Mouse (Mus musculus) neutrophil, adult 5-6 weeks (primary cell): ENCODE measurements around the gene Ltbp3. TPM values are rescaled to one million over a fixed set of nuclear protein-coding genes. Genes with fewer than 3 reads are reported as not detected.
"Not testable (repeated sequence)": the region's sequence is repeated elsewhere in the genome, so short reads cannot be mapped to it uniquely, and the experiment has no call there.

Experiments
- ATAC-seq: fragments of 151-379, 151-347 bp; 2 replicates; pipeline ENCODE4 v1.8.0; 2017; ENCODE audit warnings: mild to moderate bottlenecking, moderate TSS enrichment; ENCODE audit not compliant: insufficient number of reproducible peaks, poor library complexity, low FRiP score, severe bottlenecking; ENCODE audit errors: extremely low read depth
- total RNA-seq: library from RNA; stranded (forward); fragments of 200-1000 nt; gene quantifications from 2 replicates; pipeline ENCODE4 v1.2.3, GENCODE M21; 2017

The Ltbp3 gene
- total RNA-seq, 1 experiment from 2014 or later, result 0.35 TPM

DNA sequence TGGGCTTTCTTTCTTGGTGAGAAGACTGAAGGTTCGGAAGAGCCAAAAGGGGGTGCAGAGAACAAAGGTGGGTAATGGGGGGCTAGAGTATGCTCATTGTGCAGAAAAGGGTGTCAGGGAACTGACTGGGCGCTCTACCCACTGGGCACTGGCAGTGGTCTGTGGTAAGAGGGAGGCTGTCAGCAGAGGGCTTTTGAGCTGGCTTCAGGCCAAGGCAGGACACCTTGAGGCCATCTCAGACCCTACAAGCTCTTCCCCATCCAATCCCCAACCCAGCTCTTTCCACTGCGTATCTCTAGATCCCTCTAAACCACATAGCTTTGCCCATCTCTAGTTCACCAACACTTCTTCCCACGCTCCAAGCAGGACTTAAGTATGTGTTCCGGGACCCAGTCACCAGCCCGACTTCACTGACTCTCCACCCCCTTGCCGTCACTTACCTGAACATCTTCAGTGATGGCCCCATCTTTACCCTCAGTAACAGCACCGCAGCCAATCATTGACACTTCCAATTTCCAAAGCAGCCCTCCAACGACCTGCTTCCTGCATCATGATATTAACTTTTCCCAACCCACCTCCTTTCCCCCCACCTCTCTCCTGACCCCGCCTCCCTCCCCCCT, 44.4 kb downstream of the Ltbp3 start:
- no peak for ATAC-seq

DNA sequence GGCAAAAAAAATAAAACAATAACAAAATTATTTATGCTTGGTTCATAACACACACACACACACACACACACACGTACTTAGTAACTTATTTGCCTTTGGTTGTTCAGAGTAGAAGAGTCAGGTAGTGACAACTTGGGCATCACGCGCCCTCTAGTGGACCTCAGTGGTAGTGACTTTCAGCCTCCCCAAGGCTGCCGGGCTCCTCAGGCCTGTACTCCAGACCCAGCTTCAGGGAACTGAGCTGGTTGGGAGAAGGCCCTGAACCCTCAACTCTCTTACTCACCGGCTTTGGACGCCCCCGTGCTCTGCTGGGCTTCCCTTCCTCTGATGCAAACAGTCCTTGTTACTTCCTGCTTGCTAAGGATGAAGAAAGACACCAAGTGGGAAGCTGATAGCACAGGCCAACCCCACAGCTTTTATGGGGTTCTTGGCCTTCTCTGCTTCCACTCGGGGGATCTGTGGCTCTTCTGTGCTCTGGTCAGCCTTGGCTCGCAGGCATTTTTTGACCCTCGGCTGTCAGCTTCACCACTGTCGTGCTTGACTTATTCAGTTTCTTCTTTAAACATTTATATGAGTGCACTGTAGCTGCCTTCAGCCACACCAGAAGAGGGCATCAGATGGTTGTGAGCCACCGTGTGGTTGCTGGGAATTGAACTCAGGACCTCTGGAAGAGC, 45.9 kb downstream of the Ltbp3 start:
- ATAC-seq, result peak; percentile 84

DNA sequence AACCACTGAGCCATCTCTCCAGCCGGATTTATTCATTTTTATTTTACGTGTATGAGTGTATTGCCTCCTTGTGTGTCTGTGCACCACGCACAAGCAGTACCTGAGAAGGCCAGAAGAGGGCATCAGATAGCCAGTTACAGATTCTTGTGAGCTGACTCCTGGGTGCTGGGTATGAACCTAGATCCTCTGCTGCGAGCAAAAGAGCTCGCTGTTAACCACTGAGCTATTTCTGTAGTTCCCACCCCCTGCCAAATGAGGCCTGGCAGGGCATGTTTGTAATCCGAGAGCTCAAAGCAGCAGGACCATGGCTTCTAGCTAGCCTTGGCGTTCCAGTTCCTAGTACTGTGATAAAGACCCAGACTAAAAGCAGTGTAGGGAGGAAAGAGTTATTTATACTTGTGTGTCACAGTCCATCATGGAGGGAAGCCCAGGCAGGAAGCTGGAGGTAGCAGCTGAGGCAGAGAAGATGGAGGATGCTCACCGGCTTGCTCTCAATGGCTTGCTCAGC, 46.5 kb downstream of the Ltbp3 start:
- ATAC-seq, result peak; percentile 81

DNA sequence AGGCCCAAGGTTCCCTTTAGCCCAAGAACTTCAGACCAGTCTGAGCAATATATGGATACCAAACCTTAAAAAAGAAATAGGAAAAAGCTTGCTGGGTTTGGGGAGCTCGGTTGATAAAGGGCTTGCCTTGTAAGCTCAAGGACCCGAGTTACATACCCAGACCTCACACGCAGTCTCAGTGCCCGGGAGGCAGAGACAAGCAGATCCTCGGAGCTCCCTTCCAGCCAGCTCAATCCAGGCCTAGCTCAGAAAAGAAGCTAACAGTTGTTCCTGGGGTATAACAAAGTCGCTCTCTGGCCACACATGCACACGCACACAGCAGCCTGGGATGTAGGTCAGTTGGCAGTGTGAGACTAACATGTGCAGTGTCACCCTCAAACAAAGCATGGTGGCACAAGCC, 47.2 kb downstream of the Ltbp3 start:
- ATAC-seq, result no peak

DNA sequence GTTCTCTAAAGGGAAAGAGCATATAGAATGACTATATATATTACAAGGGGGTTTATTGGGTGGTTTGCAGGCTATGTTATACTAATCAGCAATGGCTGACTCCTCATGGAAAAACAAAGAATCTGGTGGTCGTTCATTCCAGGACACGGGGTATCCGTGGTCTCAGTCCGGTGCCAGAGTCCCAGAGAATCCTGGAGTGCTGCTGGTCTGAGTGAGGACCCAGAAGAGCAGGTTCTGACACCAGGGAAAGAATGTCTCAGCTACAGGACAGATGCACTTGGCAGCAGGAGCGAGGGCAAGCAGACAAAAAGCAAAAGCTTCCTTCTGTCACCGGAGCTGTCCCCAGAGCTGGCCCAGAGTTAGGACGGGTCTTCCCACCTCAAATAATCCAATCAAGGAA, 47.9 kb downstream of the Ltbp3 start:
- no peak for ATAC-seq

DNA sequence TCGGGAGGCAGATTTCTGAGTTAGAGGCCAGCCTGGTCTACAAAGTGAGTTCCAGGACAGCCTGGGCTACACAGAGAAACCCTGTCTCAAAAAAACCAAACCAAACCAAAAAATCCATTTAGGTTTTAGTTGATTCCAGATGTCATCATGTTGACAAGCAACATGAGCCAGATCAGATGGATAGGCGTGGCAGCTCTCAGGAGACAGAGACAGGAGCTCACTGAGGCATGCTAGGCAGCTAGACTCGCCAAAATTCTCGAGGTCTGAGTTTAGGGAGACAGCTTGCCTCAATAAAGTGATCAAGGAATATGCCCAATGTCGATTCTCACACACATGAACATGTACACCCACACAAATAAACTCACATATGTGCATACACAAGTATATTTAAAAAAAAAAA, 48.4 kb downstream of the Ltbp3 start:
- ATAC-seq, result no peak

DNA sequence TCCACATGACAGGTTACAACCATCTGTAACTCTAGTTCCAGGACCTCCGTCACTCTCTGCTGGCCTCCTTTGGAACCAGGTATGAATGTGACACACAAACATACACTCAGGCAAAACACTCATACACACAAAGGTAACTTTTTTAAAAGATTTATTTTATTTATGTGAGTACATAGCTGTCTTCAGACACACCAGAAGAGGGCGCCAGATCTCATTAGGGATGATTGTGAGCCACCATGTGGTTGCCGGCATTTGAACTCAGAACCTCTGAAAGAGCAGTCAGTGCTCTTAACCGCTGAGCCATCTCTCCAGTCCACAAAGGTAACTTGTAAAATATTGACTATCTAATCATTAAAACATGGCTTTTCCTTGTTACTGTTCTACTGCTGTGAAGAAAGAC, 50.6 kb downstream of the Ltbp3 start:
- no peak for ATAC-seq

DNA sequence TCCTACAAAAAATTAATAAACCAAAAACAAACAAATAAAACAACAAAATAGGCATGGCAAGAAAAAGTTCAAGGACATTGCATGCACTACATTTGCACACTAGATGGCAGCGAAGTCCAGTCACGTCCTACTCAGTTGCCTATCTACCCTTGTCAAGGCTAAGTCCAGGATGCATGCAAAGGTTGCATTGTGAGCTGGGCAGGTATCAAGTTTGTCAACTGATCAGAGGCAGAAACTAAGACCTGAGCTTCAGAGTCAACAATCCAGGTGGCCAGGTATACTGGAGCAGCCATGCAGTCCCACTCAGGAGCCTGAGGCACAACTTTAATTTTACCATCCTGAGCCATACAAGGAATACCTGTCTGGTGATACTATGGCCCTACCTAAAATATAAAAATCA, 52.4 kb downstream of the Ltbp3 start:
- ATAC-seq, result peak; percentile 69; the same call in 1 of the 2 replicates

DNA sequence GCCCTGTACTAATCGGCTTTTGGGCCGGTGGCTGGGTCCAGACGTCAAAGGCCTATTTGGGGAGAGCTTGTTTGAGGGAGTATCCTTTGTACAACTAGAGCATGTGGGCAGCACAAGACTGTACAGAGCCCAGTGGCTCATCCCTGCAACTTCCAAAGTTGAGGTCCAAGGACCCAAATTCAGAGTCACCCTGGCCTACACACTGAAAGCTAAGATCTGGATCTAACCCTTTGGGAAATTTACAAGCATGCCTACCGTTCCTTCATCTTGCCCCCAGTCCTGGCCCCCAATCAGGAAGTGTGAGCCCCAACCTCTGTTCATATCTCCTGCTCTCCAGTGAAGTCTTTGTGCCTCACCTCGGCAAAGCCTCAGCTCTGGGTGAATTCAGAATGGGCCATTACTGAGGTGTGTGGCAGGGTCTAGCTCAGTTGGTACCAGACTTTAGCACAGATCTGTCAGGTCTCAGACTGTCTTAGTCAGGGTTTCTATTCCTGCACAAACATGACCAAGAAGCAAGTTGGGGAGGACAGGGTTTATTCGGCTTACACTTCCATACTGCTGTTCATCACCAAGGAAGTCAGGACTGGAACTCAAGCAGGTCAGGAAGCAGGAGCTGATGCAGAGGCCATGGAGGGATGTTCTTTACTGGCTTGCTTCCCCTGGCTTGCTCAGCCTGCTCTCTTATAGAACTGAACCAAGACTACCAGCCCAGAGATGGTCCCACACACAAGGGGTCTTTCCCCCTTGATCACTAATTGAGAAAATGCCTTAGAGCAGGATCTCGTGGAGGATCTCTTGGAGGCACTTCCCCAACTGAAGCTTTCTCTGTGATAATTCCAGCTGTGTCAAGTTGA, 53.4 kb downstream of the Ltbp3 start:
- not testable (repeated sequence) for ATAC-seq

DNA sequence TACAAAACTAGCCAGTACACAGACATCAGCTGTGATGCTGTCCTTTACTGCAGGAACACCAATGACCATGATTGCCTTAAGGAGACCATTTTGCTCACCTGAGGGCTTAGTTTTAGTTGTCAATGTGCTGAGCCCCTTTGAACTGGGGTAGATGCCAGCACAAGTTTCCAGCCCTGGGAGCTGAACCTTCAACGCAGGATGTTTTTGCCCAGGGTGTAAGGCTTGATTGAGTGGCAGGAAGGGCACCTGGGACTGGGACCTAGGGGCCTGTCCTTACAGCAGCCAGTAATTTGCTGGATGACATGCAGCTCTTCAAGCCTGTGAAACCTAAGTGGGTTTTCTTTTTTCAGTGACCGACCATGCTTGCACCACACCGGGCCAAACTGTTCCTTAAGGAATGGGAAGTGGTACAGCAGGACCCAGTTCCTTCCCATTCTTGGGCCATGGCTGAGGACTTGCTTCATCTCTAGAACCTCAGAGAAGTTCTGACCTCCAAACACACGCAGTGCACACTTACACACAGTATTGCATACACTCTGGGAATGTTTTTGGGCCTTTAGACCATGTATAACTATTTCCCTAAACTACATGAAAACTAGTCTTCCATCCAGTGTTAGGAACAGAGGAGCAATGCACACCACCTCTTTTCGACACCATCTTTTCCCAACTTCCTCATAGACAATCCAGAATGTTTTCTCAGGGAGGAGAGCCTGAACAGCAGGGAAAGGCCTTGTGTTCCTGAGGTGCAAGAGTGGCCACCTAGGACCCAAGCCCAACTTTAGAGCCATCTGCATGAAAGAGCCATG, 54.3 kb downstream of the Ltbp3 start:
- peak; percentile 1; the same call in 1 of the 2 replicates for ATAC-seq

DNA sequence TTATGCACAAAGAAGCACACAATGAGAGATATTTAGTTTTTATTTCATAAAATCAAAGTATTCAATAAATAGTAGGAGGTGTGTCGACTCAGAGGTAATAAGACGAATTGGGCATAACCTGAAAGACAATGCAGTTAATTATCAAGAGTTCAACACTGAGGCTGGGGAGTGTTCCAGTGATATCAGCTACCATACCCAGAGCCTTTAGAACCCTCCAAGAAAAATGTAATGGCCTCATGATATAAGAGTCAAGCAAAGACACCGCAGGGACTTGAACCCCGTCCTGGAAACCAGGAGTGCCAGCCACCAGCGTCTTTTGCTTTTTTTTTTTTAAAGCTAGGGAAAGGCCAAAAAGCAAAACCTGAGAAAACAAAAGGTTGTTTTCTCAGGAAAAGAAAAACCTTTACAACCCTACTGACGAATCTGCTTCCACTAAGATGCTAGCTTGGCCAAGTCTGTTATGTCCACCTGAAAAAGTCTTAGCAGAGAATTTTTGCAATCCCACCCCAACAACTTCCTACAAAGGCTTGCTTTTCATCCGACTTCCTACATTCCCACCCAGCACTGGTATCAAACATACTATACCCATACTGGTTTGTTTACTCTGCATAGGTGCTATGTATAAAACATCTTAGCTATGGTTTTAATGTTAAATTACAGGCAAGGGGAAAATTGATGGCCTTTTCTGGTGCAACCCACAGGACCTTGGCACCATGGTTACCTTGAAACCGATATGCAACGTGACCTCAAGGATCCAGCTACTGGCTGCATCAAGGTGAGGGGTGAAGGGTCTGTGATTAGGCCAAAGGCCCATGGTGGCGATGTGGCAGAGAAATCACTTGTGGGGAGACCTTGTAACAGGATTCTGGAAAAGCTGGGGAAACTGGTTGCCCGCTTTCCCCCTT, 55.2 kb downstream of the Ltbp3 start:
- ATAC-seq, result no peak

DNA sequence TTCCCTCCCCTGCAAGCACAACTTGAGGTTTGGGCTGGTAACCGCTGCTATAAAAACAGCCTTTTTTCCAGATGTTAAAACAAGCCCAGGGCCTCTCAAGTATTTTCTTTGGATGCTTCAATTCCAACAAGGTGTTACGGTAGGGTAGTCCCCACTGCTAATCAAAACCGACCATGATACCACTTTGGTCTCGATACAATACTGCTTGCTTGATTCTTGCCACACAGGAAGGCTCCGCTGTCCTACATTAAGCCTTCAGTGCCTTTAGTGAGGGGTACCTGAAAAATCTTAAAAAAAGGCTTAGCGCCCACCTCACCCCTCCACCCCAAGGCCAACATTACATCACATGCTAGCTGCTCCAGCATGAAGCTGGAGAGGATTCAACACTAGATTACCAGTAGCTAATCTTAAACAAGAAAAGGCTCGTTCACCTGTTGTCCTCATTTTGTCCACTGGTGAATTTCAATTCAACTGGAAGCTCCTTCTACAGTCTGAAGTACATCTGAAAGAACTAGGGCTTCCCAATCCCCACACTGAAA, 55.9 kb downstream of the Ltbp3 start:
- no peak for ATAC-seq

DNA sequence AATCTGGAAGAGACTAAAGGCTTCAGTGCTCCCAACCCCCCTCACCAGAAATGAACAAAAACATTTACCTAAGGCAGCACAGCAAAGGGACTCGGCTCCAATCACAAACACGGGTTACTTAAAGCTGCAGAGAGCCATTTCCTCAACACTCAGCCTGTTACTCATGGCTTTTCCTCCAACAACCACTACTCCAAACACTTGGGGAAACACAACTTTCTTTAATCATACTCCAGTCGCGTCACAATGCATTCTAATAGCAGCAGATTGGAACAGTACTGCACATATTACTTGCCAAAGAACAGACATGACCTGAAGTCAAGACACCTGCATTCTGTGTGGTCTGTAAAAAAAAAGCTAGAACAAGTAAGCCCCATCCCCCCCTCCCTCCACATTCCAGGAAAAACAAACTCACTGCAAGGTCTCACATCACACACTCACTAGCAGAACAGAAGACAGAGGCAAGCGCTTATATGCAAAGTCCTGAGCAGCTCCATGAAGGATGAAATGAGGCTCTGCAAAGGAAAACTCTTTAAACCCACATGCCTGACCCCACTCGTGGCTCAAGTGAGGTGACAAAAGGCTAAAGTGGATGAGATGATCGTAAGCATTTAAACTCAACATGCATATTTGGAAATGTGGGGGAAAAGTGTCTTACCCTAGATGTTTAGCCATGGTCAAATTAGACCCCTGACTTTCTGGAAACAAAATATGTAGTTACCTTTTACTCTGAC, 56.8 kb downstream of the Ltbp3 start:
- ATAC-seq, result no peak

DNA sequence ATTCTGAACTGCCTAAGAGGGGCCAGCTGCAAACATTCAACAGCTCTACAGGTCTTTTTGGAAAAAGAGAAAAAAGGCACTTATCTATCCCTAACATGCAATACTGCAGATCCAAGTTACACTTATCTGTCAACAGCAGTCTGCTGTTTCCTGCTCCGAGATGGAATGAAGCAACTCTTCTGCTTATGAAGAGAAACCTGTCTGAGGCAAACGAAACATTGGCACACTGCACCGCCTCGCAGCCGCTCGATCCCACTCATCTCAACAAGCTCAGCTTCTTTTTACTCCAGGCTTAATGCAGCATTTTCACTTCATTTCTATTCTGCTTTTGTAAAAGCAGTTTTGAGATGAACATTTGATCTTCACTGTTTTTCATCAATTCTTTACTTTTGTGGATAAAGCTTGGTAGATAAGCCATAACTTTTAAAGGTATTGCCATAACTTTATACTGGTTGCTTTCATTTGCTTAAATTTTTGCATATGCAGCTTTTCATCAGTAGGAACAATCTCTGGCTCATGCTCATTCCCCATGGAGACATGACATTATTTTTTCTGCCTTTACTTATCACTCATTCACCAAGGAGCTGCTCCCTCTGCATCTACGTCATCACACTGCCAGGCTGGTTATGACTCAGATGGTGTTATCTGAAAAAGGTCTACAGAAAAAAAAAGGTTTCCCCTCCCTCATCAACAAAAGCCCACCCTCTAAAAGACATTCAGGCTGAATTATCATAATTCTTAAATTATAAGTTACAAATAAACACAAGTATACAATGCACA, 58.2 kb downstream of the Ltbp3 start:
- ATAC-seq, result no peak

DNA sequence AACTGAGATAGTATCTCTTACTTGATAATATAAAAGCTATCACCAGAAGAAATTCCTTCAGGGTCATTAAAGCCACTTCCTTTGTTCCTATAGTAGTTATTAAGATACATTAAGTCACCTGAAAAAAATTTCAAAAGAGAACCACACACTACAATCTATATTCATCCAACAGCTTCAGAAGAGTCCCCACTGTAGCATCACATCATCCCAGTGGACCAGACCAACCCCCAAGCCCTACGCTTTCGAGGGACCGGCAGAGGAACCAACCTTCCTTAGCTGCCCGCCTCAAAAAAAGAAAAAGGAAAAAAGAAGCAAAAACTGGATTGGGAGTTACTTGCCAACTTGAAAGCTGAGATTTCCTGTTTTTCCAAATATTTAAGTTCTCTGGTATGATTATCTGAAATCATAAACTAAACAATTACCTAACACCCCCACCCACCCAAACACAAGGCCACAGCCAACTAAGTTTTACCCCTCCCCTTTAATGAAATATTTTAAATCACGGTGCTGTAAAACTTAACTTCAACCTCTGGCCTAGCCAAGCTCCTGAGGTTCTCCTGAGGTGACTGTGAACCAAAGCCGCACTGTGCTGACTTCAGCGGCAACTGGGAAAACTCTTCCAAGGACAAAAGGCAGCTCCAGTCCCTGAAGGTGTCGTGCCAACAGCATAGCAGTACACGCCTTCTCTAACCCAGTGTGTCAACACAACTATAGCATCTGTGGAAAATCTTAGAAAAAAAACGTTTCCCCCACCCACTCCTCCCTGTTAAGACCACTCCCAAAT, 59.1 kb downstream of the Ltbp3 start:
- no peak for ATAC-seq

DNA sequence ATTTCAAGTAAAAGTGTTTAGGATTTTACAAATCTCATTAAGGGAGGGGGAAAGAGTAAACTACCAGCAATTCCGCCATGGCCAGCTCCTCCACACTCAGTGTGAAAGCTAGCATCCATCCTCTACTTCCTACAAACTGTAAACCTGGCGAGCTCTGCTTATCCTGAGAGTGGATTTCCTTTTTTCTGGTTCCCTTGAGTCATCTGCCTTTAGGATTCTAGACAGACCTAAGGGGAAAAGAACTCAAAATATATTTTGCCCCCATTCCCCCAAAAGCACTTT, 59.6 kb downstream of the Ltbp3 start:
- ATAC-seq, result no peak
